Mouse (Mus musculus) thymus, postnatal 10 days (tissue): ENCODE data around the gene Unc5a.

Experiments
- DNase-seq, 2 experiments: peaks; one replicate each; pipeline ENCODE4 v3.0.0; 2021; ENCODE audit warnings: low spot score in 2 of 2

Gene Unc5a

DNA sequence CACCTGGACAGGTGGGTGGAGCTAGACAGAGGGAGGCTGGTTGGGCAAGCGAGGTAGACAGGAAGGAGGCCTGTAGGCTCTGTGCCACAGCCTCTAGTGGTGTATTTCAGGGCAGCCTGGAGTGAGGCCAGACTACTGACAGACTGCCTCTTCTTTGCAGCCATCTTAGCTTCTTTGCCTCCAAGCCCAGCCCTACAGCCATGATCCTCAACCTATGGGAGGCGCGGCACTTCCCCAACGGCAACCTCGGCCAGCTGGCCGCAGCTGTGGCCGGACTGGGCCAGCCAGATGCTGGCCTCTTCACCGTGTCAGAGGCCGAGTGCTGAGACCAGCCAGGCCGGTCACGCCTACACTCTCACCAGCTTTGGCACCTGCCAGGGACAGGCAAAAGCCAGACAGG lies 55.4 kb downstream of the Unc5a start:
- no peak for DNase-seq

DNA sequence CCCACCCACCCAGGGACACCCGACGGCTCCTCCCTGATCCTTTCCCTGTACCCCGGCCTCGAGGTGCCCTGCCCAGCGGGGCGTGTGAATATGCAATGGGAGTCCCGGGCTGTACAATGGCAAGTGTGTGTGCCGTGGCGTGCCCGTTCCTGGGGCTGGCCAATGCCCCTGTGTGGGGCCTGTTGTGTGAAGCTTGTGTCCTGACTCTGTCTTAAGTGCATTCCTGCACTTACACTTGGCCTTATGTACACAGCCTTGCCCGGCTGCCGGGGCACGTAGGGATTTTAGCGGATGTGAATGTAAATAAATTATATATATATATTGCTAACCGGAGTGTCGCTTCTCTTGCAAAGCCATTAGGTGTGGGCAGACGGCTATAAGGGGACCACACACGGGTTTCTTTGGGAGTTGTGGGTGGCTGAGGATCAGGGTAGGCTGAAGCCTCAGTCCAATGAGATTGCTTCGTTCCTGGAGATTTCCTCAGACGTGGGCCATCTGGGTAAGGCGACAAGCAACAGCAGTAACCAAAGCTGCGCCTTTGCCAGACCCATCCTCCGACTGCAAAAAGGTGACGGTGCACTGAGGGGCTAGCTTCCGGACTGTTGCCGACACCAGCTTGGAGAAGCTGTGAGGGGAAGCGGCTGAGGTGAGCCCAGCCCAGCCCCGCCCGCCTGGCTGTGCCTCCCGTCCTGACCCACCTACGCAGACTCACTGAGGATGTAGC lies 56.6 kb downstream of the Unc5a start:
- no peak for DNase-seq

DNA sequence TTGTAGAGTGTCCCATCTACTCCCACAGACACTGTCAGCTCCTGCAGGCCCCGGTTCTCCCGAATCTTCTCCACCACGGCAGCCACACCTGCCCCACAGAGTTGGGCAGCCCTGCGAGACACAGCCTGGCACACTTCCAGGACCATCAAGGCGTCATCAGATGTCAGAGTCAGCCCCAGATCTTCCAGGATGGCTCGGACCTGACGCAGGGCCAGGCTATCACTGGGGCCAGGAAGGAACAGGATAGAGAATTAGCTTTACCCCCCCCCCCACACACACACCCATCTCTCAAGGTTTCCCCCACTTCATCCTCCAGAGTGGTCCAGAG lies 57.2 kb downstream of the Unc5a start:
- no peak for DNase-seq

GRCm38 (mm10) chr13:55008589-55008988 lies 59.4 kb downstream of the Unc5a start:
- DNase-seq = no peak

DNA sequence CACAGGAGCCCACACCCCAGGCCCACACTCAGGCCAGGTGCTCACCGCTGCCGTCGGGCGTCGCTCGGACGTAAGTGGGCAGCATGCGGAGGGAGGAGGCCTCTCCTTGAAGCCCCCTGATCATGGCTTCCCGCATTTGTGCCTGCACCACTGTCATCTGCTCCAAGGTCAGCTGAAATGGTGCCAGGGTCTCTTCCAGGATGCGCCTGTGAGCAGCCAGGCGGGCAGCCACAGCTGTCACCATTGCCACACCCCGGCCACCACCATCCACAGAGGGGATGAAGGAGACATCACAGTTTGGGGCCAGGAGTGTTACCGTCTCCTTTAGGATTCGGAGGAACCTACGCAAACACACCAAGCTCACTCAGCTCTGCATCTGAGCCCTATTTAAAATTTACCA lies 61.9 kb downstream of the Unc5a start:
- DNase-seq = no peak

- no peak for DNase-seq
Observed at GRCm38 (mm10) chr13:55011981-55012478, 62.8 kb downstream of the Unc5a start.

- no peak for DNase-seq
Observed at GRCm38 (mm10) chr13:55013702-55014344, 64.6 kb downstream of the Unc5a start.

GRCm38 (mm10) chr13:55014451-55014850 lies 65.2 kb downstream of the Unc5a start:
- no peak for DNase-seq

- DNase-seq = no peak
Observed at GRCm38 (mm10) chr13:55017154-55017897, 68.1 kb downstream of the Unc5a start.

DNA sequence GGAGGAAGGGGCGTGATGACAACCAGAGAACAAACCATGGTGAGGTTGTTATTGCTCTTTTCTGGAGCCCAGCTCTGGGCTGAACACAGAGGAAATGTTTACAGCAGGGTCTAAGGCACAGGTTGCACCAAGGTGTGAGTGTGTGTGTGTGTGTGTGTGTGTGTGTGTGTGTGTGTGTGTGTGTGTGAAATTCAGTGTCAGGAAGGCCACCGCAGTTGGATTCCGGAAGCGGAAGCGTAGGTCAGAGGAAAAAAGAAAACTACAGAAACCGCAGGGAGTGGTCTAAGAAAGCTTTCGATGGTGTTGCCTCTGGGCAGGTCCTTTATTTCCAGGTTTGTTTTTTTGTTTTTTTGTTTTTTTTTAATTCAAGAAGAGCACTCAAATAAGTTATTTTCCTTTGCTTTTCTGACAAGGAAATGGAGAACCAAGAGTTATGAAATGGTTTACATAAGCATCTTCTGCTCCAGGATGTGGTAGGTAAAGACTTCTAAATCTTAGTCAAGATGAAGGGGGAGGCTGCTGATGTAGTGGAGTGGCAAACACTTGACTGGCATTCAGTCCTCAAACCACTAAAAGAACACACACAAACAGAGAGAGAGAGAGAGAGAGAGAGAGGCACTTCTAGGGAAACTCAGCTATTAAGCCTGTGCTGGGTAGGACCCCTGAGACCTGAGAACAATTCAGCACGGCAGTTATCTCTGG lies 68.8 kb downstream of the Unc5a start:
- no peak for DNase-seq

DNA sequence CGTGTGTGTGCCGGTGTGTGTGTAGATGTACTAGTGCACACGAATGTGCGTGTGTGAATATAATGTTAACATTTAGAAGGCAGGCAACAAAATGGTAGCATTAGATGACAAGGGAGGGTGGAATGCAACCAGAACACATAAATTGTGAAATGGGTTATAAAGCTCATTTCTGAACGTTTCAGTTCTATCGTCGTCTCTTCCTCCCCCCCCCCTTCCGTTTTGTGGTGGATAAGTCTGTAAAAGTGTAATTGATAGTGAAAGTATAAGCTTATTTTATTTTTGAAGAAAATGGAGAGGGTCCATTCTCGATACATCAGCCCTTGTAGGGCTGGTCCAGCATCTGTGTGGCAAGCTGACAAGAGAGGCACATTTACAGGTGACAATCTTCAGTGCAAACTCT lies 69.5 kb downstream of the Unc5a start:
- no peak for DNase-seq

DNA sequence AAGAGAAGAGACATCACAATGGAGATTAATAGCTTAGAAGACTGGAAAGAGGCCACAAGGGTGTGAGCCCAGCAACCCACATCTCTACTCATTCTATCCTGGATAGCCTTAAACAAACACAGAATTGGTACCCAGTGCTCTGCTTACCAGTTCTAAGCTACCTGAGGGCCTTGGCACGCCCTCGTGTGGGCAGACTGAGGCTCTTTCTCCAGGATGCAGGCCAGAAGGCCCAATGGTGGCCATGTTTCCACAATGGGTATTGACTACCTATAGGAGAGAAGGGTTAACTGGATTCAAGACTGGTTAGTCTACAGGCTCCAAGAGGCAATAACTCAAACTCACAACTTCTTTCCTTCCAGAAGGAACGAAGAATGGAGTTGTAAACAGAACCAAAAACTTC lies 70.0 kb downstream of the Unc5a start:
- DNase-seq = no peak

DNA sequence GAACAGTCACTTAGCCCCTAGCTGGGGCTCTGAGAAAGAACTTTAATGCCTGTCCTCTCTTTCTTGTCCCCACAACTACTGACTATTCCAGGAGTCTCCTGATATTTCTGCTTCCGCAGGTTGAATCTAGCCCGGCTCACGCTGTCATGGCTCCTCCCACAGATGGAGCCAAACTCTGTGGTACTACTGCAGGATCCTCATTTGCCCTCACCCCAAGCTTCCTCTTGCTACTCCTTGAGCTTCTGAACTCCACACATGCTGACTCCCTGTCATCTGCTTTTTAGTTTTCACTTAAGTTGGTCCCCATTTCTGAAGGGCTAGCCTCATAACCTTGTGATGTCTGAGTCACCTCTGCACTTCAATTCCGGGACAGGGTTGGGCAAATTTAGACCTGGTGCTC lies 70.8 kb downstream of the Unc5a start:
- DNase-seq = no peak

- DNase-seq = no peak
Observed at GRCm38 (mm10) chr13:55021194-55021779, 72.1 kb downstream of the Unc5a start, which contains the start of gene Hk3. TSS of gene Hk3 (minus strand) at chr13:55021385.

DNA sequence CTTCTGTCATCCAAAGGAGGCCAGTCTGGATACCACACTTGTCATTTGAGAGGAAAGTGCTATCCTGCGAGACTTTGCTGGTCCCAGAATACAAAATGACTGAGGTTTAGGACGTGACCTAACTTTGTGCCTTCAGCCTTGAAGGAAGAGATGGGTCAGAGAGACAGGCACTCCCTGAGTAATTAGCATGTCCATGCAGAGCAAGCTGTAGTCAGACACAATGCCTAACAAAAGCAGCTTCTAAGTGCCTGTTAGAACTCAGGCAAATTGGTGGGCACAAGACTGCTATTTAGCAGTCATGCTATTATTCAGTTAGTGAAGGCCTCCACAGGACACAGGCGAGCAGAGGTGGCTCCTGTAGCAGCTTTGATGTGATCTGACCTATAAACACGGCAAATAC lies 73.0 kb downstream of the Unc5a start:
- no peak for DNase-seq

- no peak for DNase-seq
Observed at GRCm38 (mm10) chr13:55022715-55023114, 73.5 kb downstream of the Unc5a start.

DNA sequence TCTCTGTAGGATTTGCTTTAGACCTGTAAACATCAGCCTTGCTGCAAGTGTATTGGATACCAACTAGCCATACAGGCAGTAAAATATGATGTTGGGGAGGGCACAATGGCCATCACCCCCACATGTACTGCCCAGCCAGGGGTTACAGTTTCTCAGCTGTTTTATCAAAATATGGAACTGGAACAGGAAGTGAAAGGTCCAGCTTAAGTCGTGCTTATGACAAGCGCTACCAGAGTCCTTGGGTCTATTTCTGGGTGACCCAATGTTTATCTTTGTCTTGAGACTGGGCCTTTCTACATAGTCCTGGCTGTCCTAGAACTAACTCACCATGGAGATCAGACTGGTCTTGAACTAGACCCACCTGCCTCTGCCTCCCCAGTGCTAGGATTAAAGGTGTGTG lies 75.0 kb downstream of the Unc5a start:
- DNase-seq = no peak

GRCm38 (mm10) chr13:55040016-55040415 lies 90.8 kb downstream of the Unc5a start:
- DNase-seq = no peak

GRCm38 (mm10) chr13:55047706-55048105 lies 98.5 kb downstream of the Unc5a start:
- DNase-seq = no peak
